Mouse (Mus musculus): ENCODE data around the gene Hint3.
A peak's percentile ranks its signal among the peaks of the same experiment; 100 is the strongest.
"Not testable (repeated sequence)": the region's sequence is repeated elsewhere in the genome, so short reads cannot be mapped to it uniquely, and the experiment has no call there.

Hint3 gene

DNA sequence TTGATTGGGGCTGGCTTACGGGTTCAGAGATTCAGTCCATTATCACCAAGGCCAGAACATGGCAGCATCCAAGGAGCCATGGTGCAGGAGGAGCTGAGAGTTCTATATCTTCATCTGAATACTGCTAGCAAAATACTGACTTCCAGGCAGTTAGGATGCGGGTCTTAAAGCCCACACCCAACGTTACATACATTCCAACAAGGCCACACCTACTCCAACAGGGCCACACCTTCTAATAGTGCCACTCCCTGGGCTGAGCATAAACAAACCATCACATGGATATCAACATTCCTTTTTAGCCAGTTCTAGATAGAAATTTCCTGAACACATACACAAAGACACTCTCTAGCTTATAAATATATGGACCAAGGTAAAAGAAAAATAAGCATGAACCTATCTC is at the start of gene Hint3:
Hint3 (minus strand) TSS at position 120 of the 400 bp plus-strand sequence.
- DNase-seq, result no peak

DNA sequence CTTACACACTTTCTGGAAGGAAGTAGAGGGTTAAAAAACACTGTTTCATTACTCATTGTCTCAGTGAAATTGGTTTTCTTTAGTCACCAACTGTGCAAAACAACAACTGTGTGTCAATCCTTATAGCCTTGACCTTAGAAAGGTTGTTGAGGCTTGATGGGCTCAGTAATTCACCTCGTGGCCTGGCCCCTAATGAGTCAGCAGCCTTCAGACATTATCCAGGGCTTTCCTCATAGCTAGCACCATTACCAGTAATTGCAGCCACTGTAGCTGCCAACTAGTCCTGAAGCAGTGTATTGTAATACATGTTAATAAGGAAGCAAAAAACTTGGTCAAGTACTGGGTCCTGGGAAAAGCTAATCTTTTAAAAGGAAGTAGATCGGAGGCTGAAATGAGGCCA is 48.6 kb upstream of the Hint3 start:
- no peak for DNase-seq

DNA sequence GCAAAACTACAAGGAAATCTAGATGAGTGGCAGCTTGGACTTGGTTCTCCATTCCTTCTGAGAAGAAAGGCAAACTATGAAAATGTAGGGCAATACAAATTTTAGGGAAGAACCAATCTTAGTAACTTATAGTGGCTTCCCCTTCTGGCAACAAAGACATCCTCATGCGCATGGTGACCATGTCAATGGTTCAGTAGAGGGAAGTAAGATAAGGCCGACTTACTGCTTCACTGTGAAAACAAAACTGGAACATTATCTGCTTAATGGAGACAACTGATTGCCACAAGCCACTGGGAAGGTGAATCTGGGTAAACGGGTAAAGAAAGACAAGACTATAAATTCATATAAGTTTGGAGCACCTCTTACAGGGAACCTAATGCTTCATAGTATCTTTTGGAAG is 45.4 kb upstream of the Hint3 start:
- no peak for DNase-seq

DNA sequence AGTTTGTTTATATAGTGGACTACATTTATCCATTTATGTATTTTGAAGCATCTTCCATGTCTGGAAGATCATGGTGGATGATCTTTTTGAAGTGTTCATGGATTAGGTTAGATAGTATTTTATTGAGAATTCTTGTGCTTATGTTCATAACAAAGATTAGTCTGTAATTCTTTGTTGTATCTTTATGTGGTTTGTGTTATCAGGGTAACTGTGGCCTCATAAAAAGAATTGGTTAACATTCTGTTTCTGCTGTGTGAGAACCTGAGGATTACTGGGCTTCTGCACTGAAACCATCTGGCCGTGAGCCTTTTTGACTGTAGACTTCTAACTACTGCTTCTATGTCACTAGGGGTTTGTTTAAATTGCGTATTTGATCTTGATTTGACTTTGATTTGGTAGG is 37.1 kb upstream of the Hint3 start:
- no peak for DNase-seq

DNA sequence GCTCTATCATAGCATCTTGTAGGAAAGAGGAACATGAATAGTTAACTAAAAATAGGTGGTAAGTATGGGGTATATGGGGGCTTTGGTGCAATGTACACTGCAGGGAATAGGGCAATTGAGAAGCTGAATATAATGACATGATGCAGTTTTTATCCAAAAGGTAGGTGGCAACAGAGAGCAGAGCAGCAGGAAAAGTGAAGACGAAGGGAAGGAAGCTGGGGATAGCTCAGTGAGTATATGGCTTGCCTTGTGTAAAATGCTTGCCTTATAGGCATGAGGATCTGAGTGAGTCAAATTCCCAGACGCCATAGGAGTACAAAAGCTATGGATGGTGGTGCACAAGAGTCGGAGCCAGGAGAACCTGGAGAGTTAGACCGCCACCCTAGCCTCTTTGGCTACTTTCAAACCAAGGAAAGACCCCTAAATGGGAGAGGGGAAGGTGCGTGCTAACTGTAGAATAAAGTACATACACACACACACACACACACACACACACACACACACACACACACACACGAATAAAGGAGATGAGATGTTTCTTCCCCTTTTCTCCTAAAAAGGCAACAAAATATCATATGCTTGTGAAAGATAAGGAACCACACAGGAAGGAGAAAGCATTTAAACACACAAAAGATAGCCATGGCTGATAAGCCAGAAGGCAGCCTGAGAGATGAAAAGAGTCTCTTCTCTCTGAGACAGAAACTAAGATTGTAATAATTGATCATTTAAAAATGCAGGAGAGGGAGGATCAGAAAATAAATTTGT is 31.3 kb upstream of the Hint3 start:
- peak; percentile 5 for DNase-seq

DNA sequence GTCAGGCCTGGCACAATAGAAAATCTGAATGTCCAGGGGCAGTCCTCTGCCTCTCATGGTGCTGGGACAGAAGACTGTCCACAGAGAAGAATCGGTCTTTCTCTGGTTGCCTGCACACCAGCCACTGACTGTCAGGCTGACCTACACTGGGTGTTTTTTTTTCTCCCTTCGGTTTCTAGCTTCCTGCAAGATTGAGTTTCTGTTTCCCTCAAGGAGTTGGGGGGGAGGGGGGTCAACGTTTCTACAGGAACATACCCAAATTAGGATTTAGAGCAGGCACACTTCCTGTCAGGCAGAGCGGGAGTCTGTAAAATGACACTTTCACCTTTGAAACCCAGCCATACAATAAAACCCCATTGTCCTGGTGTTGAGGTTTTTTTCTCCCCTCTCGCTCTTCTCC is 26.2 kb upstream of the Hint3 start:
- DNase-seq, result peak; percentile 20

DNA sequence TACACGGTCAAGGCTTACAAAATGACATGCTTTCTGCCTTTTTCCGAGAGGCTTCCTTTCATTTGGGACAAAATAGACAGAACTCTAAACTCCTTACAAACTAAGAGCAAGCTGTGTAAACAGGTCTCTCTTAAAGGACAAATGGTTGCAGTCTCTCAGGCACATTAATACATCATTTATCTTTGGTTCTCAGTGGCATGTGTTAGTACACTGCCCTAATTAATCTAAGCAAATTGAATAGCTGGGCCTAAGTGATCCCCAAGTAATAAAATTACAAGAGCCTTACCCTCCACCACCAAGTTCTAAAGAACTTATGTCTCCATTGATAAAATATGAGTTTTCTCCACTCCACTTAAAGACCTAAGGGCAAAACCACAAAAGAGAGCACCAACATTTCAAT is 18.2 kb upstream of the Hint3 start:
- no peak for DNase-seq

DNA sequence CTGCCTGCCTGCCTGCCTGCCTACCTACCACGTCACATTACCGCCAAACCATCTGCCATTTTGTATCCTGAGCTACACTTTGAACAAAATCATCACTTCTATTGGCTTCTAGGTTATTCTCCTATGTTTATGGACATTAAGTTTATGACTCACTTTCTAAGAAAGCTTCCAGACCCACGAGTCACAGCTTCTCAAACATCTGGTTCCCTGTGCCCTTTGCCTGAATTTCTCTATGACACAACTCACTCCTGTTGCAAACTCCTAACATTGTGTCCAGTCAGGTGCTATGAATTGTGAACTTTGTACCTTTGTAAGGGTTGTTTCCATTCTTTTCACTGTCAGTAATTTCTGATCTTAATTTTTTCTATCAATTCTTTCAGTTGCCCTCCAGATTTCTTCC is 8.8 kb upstream of the Hint3 start:
- DNase-seq, result no peak

DNA sequence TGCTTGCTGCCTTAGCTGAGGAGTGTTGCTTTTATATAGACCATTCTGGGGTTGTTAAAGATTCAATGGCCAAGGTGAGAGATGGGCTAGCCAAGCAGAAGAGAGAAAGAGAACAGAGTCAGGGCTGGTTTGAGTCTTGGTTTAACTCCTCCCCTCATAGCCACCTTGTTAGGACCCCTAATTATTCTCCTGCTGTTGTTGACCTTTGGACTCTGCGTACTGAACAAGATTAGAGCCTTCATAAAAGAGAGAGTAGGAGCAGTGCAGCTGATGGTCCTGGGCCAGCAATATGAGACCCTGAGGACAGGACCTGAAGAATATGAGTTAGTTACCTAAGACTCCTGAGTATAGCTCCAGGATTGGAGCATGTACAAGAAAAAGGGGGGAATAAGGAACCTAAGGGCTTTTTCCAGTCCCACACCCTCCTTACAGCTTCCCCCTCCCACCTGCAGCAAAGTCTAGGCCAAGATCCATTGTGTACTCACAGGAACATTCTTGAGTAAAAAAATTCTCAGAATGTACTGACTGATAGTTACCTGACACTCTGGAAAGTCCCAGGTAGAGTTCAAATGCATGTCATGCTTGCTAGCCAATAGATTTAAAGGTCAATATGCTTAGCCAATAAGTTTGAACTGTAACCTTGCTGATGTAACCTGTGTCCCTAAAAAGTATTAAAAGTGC is 7.2 kb upstream of the Hint3 start:
- DNase-seq, result not testable (repeated sequence)

DNA sequence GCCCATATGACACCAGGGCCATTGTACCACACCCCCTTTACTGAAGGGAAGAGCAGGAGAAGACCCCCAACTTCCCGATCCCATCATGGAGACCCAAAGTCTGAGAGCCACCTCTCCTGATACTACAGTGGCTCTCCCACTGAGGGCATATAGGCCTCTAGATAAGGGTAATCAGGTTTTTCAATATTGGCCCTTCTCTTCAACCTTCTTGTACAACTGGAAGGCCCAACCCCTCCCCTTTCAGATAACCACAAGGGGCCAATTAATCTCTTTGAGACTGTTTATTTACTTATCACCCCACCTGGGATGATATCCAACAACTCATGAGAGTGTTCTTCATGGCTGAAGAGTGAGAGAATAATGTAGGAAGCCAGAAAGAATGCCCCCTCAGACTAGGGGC is 3.3 kb upstream of the Hint3 start:
- DNase-seq, result no peak

DNA sequence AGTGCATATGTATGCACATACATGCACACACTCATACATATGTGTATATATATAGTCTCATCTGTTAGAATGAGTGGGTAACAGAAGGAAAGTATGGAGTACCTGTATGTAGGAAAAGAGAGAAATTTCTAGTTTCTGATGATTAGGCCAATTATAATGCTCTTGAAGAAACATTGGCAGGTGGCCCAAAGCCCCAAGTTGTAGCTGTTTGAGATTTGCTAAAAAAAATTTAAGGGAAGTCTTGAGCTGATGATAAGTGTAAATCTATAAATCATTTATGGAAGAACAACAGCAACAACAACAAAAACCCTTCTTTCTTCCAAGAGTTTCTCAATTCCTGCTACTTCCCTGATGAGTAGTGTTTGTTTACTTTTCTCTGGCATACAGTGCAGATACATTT is 545 bp upstream of the Hint3 start:
- no peak for DNase-seq

DNA sequence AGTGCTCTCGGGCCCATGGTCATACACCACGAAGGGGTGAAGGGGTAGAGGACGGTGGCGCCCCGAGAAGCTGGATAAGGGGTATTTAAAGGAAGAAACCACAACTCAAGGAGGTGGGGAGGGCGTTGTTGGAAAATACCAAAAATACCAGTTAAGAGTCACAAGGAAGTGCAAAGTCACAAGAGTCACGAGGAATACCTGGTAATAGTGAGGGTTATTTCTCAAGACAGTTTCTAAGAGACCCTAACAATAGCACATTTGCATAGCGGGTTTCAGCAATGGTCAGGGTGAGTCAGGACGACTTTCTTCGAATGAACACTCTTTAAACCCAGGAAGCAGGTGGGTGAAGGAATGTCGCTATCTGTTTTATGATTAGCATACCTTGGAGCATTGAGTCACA is 988 bp downstream of the Hint3 start:
- not testable (repeated sequence) for DNase-seq

DNA sequence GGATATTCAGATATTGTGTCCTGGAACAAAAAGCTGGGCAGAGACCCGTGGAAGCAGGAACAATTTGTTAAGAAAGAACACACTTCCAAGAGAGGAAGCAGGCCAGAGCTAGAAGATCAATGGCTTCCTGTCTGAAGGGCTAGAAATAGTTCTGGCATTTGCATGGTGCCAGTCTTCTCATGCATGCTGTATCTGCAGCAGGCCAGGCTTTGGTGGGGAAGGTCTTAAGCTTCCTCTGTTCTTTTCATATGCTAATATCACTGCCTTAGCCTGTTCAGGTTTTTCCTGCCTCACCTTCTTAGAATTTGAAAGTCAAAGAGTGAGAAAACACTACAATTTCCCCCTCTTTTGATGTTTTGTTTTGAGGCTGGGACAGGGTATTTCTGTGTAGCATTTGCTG is 1.9 kb downstream of the Hint3 start:
- DNase-seq, result peak; percentile 6

DNA sequence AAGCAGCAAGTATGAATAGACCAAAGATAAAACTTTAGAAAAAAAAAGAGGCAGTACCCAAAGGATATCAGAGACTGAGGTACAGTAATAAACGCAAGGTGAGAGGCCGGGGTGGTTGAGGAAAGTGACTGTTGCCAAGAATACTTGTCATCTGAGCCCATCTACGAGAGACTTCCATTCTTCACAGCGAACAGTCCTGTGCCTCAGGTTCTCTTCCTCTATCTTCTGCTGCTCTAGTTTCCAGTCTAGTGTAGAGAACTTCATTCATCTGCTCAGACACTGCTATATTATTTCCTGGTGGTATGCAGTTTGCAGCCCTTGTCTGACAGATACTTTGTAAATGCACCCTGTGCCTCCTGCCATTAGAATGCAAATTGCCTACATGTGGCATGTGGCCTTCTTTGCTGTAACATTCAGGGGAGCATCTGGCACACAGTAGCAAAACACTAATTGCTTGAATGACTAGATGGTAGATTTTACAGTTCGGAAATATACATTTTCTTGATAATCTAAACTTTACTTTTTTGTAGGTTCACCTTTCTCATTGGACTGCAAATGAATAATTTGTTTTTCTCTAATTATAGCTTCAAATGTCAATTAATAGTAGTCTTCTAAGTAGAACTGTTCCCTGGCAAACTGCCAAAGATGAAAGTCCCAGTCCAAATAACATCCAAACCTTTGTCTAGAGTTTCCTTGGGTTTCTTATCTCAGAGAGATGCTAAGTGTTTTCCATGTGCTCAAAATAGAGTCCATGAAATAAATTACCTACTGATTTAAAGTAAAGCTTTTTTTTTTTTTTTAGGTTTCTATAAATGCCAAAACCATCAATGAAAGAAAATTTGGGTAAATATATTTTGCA is 5.0 kb downstream of the Hint3 start:
- DNase-seq, result peak; percentile 15

DNA sequence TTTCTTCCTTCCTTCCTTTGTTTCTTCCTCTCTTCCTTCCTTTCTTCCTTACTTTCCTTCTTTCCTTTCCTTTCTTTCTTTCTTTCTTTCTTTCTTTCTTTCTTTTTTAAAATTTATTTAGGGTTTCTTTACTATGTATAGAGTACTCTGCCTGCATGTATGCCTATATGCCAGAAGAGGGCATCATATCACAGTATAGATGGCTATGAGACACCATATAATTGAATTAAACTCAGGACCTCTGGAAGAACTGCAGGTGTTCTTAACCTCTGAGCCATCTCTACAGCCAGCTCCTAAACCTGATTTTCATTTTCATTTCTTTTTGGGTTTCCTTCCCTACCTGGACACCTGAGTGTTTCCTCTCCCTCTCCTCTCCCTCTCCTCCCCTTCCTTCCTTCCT is 6.5 kb downstream of the Hint3 start:
- no peak for DNase-seq

DNA sequence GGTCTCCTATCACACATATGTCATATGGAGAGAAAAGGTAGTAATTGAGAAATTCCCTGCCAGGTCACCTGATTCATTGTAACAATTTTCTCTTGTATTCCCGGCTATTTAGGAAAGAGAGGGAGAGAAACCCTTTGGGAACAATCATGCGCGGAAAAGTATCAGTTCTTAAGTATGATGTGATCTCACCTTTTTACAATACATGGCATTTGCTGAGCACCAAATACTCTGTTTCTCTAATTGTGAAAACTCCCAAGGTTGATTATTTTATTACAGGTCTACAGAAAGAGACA is 10.6 kb downstream of the Hint3 start:
- no peak for DNase-seq

DNA sequence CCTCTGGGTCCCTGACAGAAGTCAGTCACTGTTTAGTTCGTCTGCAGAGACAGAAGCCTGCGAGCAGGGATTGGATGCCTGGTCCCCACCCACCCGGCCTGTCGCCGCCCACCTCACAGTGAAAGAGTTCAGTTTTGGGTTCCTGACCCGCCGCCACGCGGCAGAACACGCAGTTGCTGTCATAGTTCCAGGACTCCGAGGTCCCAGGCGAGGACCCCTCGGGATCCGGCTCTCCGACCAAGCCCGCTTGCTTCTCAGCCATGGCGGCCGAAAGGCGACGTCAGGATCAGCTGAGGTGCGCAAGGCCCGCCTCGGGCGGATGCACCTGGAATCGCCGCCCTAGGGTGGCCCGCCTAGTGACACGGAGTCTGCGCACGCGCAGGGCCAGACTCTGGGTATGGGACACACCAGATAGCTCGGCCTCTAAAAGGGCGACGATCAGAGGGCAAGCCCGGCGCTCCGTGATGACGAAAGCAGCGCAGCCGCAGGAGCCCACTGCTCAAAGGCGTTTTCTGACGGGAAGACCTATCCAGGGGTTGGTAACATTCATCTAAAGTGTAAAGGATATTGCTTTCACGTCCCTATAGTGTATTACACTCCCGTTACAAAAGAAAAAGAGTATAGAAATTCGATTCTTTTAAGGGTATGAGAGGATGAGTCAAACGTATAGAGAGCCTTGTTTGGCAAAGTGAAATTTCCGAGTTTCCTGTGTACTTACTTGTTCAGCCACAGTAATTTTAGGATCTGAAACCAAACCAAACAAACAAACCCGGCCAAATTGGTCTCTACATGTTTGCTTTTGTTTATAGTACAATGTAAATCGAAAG is 11.1 kb downstream of the Hint3 start:
- peak; percentile 99 for DNase-seq

DNA sequence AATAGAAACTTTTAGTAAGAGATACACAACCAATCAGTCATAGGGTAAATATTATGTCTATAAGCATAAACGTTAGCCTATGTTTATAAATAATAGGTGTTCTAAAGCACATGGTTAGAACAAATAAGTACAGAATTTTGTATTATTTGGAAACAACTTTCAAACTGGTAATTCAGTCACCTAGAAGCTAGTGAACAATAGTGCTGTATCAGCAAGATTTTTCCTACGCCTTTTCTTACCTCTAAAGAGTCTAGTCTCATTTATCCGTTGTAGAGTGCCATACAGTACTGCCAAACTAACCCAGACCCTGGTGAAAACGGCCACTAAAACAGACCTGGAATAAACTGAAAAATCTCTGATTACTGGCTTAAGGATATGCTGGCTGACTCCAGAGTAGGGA is 16.4 kb downstream of the Hint3 start:
- DNase-seq, result no peak

DNA sequence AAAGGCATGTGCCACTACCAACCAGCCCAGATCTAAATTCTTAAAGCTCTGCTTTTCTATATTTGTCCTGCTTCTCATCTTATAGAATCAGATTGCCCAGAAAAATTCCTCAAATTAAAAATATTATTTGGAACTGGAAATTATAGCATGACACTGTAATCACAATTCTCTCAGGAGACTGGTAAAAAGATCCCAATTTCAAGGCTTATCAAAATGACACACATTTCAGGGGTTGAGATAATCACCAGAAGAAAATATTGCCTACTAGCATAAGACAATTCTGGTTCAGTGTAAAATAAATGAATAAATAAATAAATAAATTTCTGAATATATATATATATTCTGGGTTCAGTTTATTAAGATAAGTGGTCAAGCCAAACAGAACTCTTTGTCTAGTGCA is 19.8 kb downstream of the Hint3 start:
- DNase-seq, result no peak

DNA sequence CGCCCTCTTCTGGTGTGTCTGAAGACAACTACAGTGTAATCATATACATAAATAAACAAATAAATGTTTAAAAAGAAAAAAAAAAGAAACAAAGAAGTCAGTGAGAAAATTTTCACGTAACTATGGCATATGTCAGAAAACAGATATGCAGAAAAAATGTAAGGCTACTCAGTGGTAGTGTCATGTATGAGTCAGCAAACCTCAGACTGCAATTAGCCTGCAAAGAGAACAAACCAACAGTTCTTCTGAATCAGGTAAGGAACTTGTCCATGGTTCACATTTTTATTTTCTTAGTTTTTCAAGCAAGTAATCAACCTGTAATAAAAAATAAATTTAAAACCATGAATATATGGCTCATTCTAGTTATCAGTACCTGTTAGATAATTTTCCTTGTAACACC is 21.3 kb downstream of the Hint3 start:
- DNase-seq, result no peak

DNA sequence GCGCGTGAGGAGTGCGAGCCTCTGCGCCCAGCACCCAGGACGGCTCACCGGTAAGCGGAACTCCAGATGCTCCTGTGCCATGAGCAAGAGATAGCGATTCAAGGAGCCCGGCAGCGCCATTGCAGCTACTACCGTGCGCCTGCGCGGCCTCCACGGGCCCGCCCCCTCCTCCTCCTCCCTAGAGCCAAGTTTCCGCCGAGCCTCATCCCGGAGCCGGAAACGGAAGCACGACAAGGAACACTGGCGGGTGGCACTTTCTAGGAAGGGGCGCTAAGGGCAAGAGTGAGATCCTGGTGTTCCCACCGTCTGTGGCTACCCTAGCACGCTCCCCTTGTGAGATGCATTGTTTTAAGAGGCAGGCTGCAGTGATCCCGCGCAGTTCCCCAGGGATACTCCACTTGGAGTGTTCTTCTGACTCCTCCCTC is 28.9 kb downstream of the Hint3 start, which contains the start of gene Trmt11:
Trmt11 (minus strand) TSS at position 208 of the 425 bp plus-strand sequence.
- DNase-seq, result peak; percentile 95

DNA sequence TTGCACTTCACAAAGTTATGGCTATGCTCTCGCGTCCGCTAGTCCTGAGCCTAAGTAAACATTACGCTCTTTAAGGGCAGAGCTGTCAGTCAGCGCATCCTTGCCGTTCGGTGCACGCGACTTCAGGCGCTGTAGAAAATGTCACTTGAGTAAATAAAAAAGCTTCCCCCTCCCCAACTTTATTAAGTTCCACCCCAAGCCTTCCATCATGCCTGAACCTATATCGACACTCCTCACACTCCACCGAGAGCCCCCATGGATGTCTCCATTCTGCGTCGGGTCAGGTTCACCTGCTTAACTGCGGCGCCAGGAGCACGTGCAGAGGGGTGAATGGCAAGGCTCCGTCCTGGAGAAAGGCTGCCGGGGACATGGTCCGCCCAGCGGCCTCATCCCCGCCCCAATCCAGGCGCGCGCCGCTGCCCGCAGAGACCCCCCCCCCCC is 29.3 kb downstream of the Hint3 start:
- DNase-seq, result no peak

DNA sequence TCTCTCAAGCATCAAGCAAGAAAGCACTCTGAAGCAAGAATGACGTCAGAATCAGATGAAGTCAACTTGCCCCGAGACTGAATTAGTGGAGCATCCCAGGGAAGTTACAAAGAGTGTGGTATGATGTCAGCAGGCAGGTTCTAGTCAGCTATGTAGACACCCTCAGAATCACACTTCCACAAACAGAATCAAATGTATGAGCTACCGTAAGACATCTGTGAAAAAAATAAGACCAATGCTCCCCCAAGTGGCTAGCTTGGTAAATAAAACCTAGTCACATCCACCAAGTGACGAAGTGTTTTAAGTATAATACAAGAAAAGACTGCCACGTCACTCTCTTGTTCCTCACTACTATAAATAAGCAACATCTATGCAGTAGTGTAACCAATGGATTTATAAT is 42.4 kb downstream of the Hint3 start:
- DNase-seq, result peak; percentile 17
